28 mouse cellular contexts compared by ENCODE assay signal in genomic region chr17:31311047-31311446, GRCm38 (mm10). TPM values are rescaled to one million over a fixed set of nuclear protein-coding genes. Genes with fewer than 3 reads are reported as not detected.
DNase-seq lines count a peak whose midpoint lies in the region; ATAC-seq and TF ChIP-seq lines count a peak whose summit lies in the region.
"Had no signal": no experiment of that assay in that cellular context is flagged by ENCODE, and none has a peak within 500 bp of the region (broad histone marks: within the 10 kb centered on the region; RNA-seq: fewer than 3 reads in every experiment).

No protein-coding gene starts in this region.

- H3K27ac ChIP-seq in ES-E14 (ENCODE audit: insufficient read depth, low read depth, low read length, poor library complexity, severe bottlenecking) = no peak overlapping the region; the same call in 1 of the 2 replicates
- peak overlapping the region; percentile 78 for H3K27ac ChIP-seq in testis, adult 2 months (ENCODE audit: control insufficient read depth, insufficient read depth, low read depth, low read length)
- no peak overlapping the region for H3K27ac ChIP-seq in thymus, adult 2 months (ENCODE audit: control insufficient read depth, insufficient read depth, low read length)
- H3K27ac ChIP-seq in hindbrain, embryonic 16.5 days (ENCODE audit: low read depth, low read length) = no peak overlapping the region
- H3K27ac ChIP-seq: embryonic facial prominence, embryonic 10.5 days; embryonic facial prominence, embryonic 13.5 days; forebrain, embryonic 12.5 days; forebrain, embryonic 15.5 days; heart, embryonic 10.5 days; heart, embryonic 13.5 days had no signal

- TF ChIP-seq POLR2A in testis, adult 2 months (IDR thresholded peaks at IDR 0.05; ENCODE audit: control insufficient read depth, low read depth, low read length) = no peak
- no peak for TF ChIP-seq POLR2A in thymus, adult 2 months (IDR thresholded peaks at IDR 0.05; ENCODE audit: control insufficient read depth, extremely low read depth, insufficient read depth, low read length, poor library complexity)

- no peak overlapping the region for H3K4me2 ChIP-seq in hindbrain, embryonic 16.5 days (ENCODE audit: low read length)
- H3K4me2 ChIP-seq: embryonic facial prominence, embryonic 13.5 days; forebrain, embryonic 12.5 days; forebrain, embryonic 15.5 days; heart, embryonic 13.5 days; hindbrain, embryonic 14.5 days had no signal

- ATAC-seq in hindbrain, embryonic 16.5 days = no peak
- ATAC-seq: activated CD4-positive, CD25-positive, alpha-beta regulatory T cell, adult 4 months; forebrain, embryonic 15.5 days; Patski had no signal

- peak overlapping the region; percentile 75 for H3K4me3 ChIP-seq in E14TG2a.4 (replicated peaks; ENCODE audit: low read length)
- peak overlapping the region; percentile 61; a peak in 3 of 4 replicates for H3K4me3 ChIP-seq in ES-E14 (ENCODE audit: insufficient read depth in 1 of 2, low read depth in 1 of 2, low read length in 2 of 2, poor library complexity in 1 of 2, severe bottlenecking in 1 of 2)
- H3K4me3 ChIP-seq in testis, adult 2 months (ENCODE audit: control insufficient read depth, low read depth, low read length) = peak overlapping the region; percentile 72
- H3K4me3 ChIP-seq in thymus, adult 2 months (ENCODE audit: control insufficient read depth, insufficient read depth, low read length) = no peak overlapping the region
- H3K4me3 ChIP-seq in hindbrain, embryonic 16.5 days (ENCODE audit: low read length) = no peak overlapping the region
- H3K4me3 ChIP-seq: embryonic facial prominence, embryonic 10.5 days; embryonic facial prominence, embryonic 13.5 days; erythroblast, embryonic 14.5 days; forebrain, embryonic 12.5 days; forebrain, embryonic 15.5 days; heart, embryonic 10.5 days; heart, embryonic 13.5 days had no signal

- peak overlapping the region; percentile 84; the same call in 1 of the 2 replicates for H3K9ac ChIP-seq in ES-E14 (ENCODE audit: insufficient read depth, low read depth, low read length, poor library complexity, severe bottlenecking)
- H3K9ac ChIP-seq in hindbrain, embryonic 16.5 days (ENCODE audit: low read depth, low read length) = no peak overlapping the region
- H3K9ac ChIP-seq: embryonic facial prominence, embryonic 13.5 days; forebrain, embryonic 12.5 days; forebrain, embryonic 15.5 days; heart, embryonic 13.5 days; hindbrain, embryonic 14.5 days had no signal

- H3K36me3 ChIP-seq in E14TG2a.4 (ENCODE audit: insufficient read depth, low read length) = peaks cover 39% of the 10 kb centered on the region
- peaks cover 6% of the 10 kb centered on the region; the same call in 1 of the 2 replicates for H3K36me3 ChIP-seq in ES-E14 (ENCODE audit: control insufficient read depth, insufficient read depth, low read length, poor library complexity, severe bottlenecking)
- no peaks in the 10 kb centered on the region for H3K36me3 ChIP-seq in testis, adult 2 months (ENCODE audit: control insufficient read depth, insufficient read depth, low read length)
- peaks cover 6% of the 10 kb centered on the region for H3K36me3 ChIP-seq in thymus, adult 2 months (ENCODE audit: control insufficient read depth, insufficient read depth, low read length)
- no peaks in the 10 kb centered on the region; the same call in 1 of the 2 replicates for H3K36me3 ChIP-seq in hindbrain, embryonic 16.5 days (ENCODE audit: control insufficient read depth, insufficient read depth, low read length)
- H3K36me3 ChIP-seq: embryonic facial prominence, embryonic 10.5 days; embryonic facial prominence, embryonic 13.5 days; forebrain, embryonic 12.5 days; forebrain, embryonic 15.5 days; G1E; heart, embryonic 10.5 days; heart, embryonic 13.5 days had no signal

- H3K4me1 ChIP-seq in E14TG2a.4 (replicated peaks; ENCODE audit: low read depth, low read length) = peaks cover 90% of the 10 kb centered on the region
- peaks cover 7 to 29% of the 10 kb centered on the region in 2 experiments for H3K4me1 ChIP-seq in ES-E14 (ENCODE audit: control insufficient read depth in 2 of 2, insufficient read depth in 2 of 2, low read length in 2 of 2, poor library complexity in 1 of 2)
- H3K4me1 ChIP-seq in testis, adult 2 months (ENCODE audit: control insufficient read depth, insufficient read depth, low read length) = peaks cover 3% of the 10 kb centered on the region
- 0 out of 2 replicates have a peak, but pooled peaks cover 3% of the 10 kb centered on the region for H3K4me1 ChIP-seq in thymus, adult 2 months (replicated peaks; ENCODE audit: control insufficient read depth, insufficient read depth, low read length)
- peaks cover 10% of the 10 kb centered on the region for H3K4me1 ChIP-seq in hindbrain, embryonic 16.5 days (ENCODE audit: control insufficient read depth, insufficient read depth, low read depth, low read length)

- 92% methylated on average over 9 of the region's 9 CpGs for WGBS in thymus, adult 2 months
- WGBS in hindbrain, embryonic 16.5 days = 81% methylated on average over 9 of the region's 9 CpGs

- no peak for TF ChIP-seq CTCF in E14TG2a.4 (conservative IDR thresholded peaks at IDR 0.05; ENCODE audit: low read length)
- no peak for TF ChIP-seq CTCF in testis, adult 2 months (IDR thresholded peaks at IDR 0.05; ENCODE audit: control insufficient read depth, insufficient read depth, insufficient replicate concordance, low read depth, low read length)
- TF ChIP-seq CTCF in thymus, adult 2 months (IDR thresholded peaks at IDR 0.05; ENCODE audit: borderline replicate concordance, control insufficient read depth, extremely low read depth, insufficient read depth, low read length, poor library complexity) = no peak

- H3K9me3 ChIP-seq in E14TG2a.4 (ENCODE audit: low read length) = no peaks in the 10 kb centered on the region
- H3K9me3 ChIP-seq in ES-E14 (ENCODE audit: control insufficient read depth, insufficient read depth, low read depth, low read length) = no peaks in the 10 kb centered on the region
- no peaks in the 10 kb centered on the region for H3K9me3 ChIP-seq in hindbrain, embryonic 16.5 days (ENCODE audit: control insufficient read depth, low read length)
- H3K9me3 ChIP-seq: embryonic facial prominence, embryonic 10.5 days; embryonic facial prominence, embryonic 13.5 days; forebrain, embryonic 12.5 days; forebrain, embryonic 15.5 days; heart, embryonic 10.5 days; heart, embryonic 13.5 days had no signal

- in situ Hi-C loops in ES-E14 (cut with MboI; ENCODE audit: low sequenced_read_pairs in 2 of 2, unreplicated experiment in 2 of 2) = no loop called here

- no peak for DNase-seq in ES-E14 (ENCODE audit: low read depth, low spot score)
- no peak for DNase-seq in heart, adult 8-10 months (ENCODE audit: low spot score)
- no peak for DNase-seq in thymus, adult 2 months
- DNase-seq: adrenal gland, adult 8-10 months; adrenal gland, postnatal 25 days; cerebellum, adult 11-12 months; cerebellum, adult 8-10 months; cerebellum, postnatal 10 days; cerebellum, postnatal 36 days; embryo, embryonic 11 days; gastrocnemius, postnatal 25 days; heart, adult 18-20 months; heart, postnatal 14 days; heart, postnatal 4 days had no signal

- H3K27me3 ChIP-seq in E14TG2a.4 (ENCODE audit: insufficient read depth, low read length) = no peaks in the 10 kb centered on the region
- no peaks in the 10 kb centered on the region for H3K27me3 ChIP-seq in testis, adult 2 months (ENCODE audit: control insufficient read depth, insufficient read depth, low read length)
- H3K27me3 ChIP-seq in thymus, adult 2 months (ENCODE audit: control insufficient read depth, insufficient read depth, low read length) = no peaks in the 10 kb centered on the region
- no peaks in the 10 kb centered on the region for H3K27me3 ChIP-seq in hindbrain, embryonic 16.5 days (replicated peaks; ENCODE audit: control insufficient read depth, insufficient read depth, low read length)
- H3K27me3 ChIP-seq: embryonic facial prominence, embryonic 13.5 days; forebrain, embryonic 12.5 days; forebrain, embryonic 15.5 days; heart, embryonic 13.5 days; Patski had no signal

TF ChIP-seq in ES-E14, 5 proteins besides CTCF, POLR2A, EP300 and RAD21:
- no peak for TF ChIP-seq CHD2 (IDR thresholded peaks at IDR 0.05; ENCODE audit: low read depth, low read length)
- TF ChIP-seq MAFK (IDR thresholded peaks at IDR 0.05; ENCODE audit: insufficient read depth, low read depth, low read length) = no peak
- TF ChIP-seq ZNF384 (IDR thresholded peaks at IDR 0.05; ENCODE audit: low read depth, low read length) = no peak
- no peak for TF ChIP-seq ZC3H11A (IDR thresholded peaks at IDR 0.05; ENCODE audit: borderline replicate concordance, low read depth, low read length)
- no peak for TF ChIP-seq HCFC1 (IDR thresholded peaks at IDR 0.05; ENCODE audit: borderline replicate concordance, insufficient read depth, low read length)

RNA-seq across cellular contexts. Expression of gene Slc37a1, which starts 24.5 kb away (rescaled TPM):
- 37.5 and 64.8 TPM in 2 replicates for total RNA-seq in ES-E14 (2012; rRNA removed)
- 7.2 and 7.7 TPM in 2 replicates for polyA plus RNA-seq in testis, adult 2 months (2012; rRNA removed)
- total RNA-seq in heart, adult 8-10 months (2022) = 10 to 100 TPM in 2 of 4 experiments, 1 to 10 TPM in 2; 7.9 to 11.9 (median 10.0) TPM
- polyA plus RNA-seq in thymus, adult 2 months (2012; rRNA removed) = 59.6 and 59.7 TPM in 2 replicates
- polyA plus RNA-seq in hindbrain, embryonic 16.5 days (2015; fragmentation: Nextera tagmentation; extraction: Ambion mirVana) = 8.6 and 10.9 TPM in 2 replicates
- polyA plus RNA-seq: G1E had no signal

RNA-seq across cellular contexts. Expression of gene Rsph1, which starts 33.9 kb away (rescaled TPM):
- total RNA-seq in ES-E14 (2012; rRNA removed) = 1.4 and 1.9 TPM in 2 replicates
- 550 and 601 TPM in 2 replicates for polyA plus RNA-seq in testis, adult 2 months (2012; rRNA removed)
- 1 to 10 TPM in 2 of 4 experiments, under 1 TPM in 2; 0.59 to 1.3 (median 0.91) TPM for total RNA-seq in heart, adult 8-10 months (2022)
- polyA plus RNA-seq in thymus, adult 2 months (2012; rRNA removed) = 0.29 and 0.51 TPM in 2 replicates
- 6.4 and 8.8 TPM in 2 replicates for polyA plus RNA-seq in hindbrain, embryonic 16.5 days (2015; fragmentation: Nextera tagmentation; extraction: Ambion mirVana)
- total RNA-seq: G1E had no signal
- polyA plus RNA-seq: erythroblast, embryonic 14.5 days; G1E had no signal

Comparison
In these comparisons a context has a peak if more than half of its experiments do, and no peak if none do; other contexts are left out.
1. H3K4me3 ChIP-seq: peak in E14TG2a.4 (single experiment), ES-E14 (2 of 2) and testis, adult 2 months (single experiment); none in thymus, adult 2 months (single experiment) and hindbrain, embryonic 16.5 days (single experiment).
2. RNA of gene Rsph1, which starts 33.9 kb away (polyA plus RNA-seq): 550 to 601 TPM in testis, adult 2 months; 6.4 to 8.8 TPM in hindbrain, embryonic 16.5 days and 0.29 to 0.51 TPM in thymus, adult 2 months; every median in the first group is over 10 times any median in the second.